Mouse (Mus musculus): Measurements from ENCODE around the gene Nr3c2.

DNA sequence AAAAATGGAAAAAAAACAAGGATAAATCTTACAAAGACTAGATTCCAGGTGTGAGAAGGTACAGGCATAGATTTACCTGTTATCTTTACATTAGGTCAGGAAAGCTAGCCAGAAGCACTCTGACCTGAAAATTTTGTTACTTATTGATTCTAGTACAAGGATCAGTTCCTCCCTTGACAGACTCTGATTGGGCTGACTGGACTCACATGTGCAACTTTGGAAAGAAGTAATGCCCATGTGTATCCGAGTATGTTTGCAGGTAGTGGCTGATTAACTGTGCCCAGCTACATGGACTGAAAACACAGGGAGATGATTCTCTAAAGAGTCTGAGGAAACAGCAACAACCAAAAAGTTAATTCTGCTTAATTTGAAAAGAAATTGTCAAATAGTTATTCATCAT is 29.1 kb downstream of the Nr3c2 start:
- TF ChIP-seq CTCF (IDR thresholded peaks at IDR 0.05; ENCODE audit: borderline replicate concordance, insufficient read depth, low read depth, low read length) (no peak), POLR2A (IDR thresholded peaks at IDR 0.05; ENCODE audit: borderline replicate concordance, insufficient read depth, low read length) (no peak)

Measured in cerebellum, adult 2 months (tissue).